Mouse (Mus musculus): ENCODE measurements around the gene Nt5dc1.
"Not testable (repeated sequence)": the region's sequence is repeated elsewhere in the genome, so short reads cannot be mapped to it uniquely, and the experiment has no call there.

The Nt5dc1 gene

GRCm38 (mm10) chr10:34265106-34265505 lies 153.2 kb downstream of the Nt5dc1 start:
- in situ Hi-C loops (cut with MboI; ENCODE audit: low pct_unique_long_range_greater_than_20kb in 1 of 2, low sequenced_read_pairs in 2 of 2, unreplicated experiment in 1 of 2): no loop called here

GRCm38 (mm10) chr10:34252833-34253232 lies 165.5 kb downstream of the Nt5dc1 start:
- in situ Hi-C loops (cut with MboI; ENCODE audit: low pct_unique_long_range_greater_than_20kb in 1 of 2, low sequenced_read_pairs in 2 of 2, unreplicated experiment in 1 of 2): not testable (repeated sequence)

GRCm38 (mm10) chr10:34249594-34249993 lies 168.8 kb downstream of the Nt5dc1 start:
- in situ Hi-C loops (cut with MboI; ENCODE audit: low pct_unique_long_range_greater_than_20kb in 1 of 2, low sequenced_read_pairs in 2 of 2, unreplicated experiment in 1 of 2): no loop called here

- in situ Hi-C loops (cut with MboI; ENCODE audit: low pct_unique_long_range_greater_than_20kb in 1 of 2, low sequenced_read_pairs in 2 of 2, unreplicated experiment in 1 of 2): no loop called here
Observed at GRCm38 (mm10) chr10:34247757-34248156, 170.6 kb downstream of the Nt5dc1 start.

GRCm38 (mm10) chr10:34246106-34246505 lies 172.2 kb downstream of the Nt5dc1 start:
- in situ Hi-C loops (cut with MboI; ENCODE audit: low pct_unique_long_range_greater_than_20kb in 1 of 2, low sequenced_read_pairs in 2 of 2, unreplicated experiment in 1 of 2): no loop called here

- in situ Hi-C loops (cut with MboI; ENCODE audit: low pct_unique_long_range_greater_than_20kb in 1 of 2, low sequenced_read_pairs in 2 of 2, unreplicated experiment in 1 of 2): no loop called here
Observed at GRCm38 (mm10) chr10:34244745-34245144, 173.6 kb downstream of the Nt5dc1 start.

GRCm38 (mm10) chr10:34238536-34238935 lies 179.8 kb downstream of the Nt5dc1 start:
- in situ Hi-C loops (cut with MboI; ENCODE audit: low pct_unique_long_range_greater_than_20kb in 1 of 2, low sequenced_read_pairs in 2 of 2, unreplicated experiment in 1 of 2): no loop called here
